Mouse (Mus musculus) hindbrain, embryonic 11.5 days (tissue): Measurements from ENCODE around the gene Polr2h. TPM values are rescaled to one million over a fixed set of nuclear protein-coding genes. Genes with fewer than 3 reads are reported as not detected.
"Not testable (repeated sequence)": the region's sequence is repeated elsewhere in the genome, so short reads cannot be mapped to it uniquely, and the experiment has no call there.

ENCODE experiments used
- ATAC-seq: fragments of 200-750 bp; cut with Nextera tagmentation; 2 replicates; pipeline ENCODE4 v1.8.0; 2017; ENCODE audit warnings: mild to moderate bottlenecking, moderate TSS enrichment, moderate library complexity; ENCODE audit not compliant: low FRiP score
- DNase-seq: peaks from one replicate; pipeline ENCODE4 v3.0.0-alpha.2; 2015; ENCODE audit warnings: low spot score
- H3K27ac ChIP-seq: fragments of 300-500 bp; sonication (generic); 2 replicates; pipeline ENCODE4 v1.5.1; 2014; ENCODE audit warnings: mild to moderate bottlenecking, low read depth, low read length
- H3K27me3 ChIP-seq: fragments of 300-500 bp; sonication (generic); 2 replicates; pipeline ENCODE4 v1.6.1; 2014; ENCODE audit warnings: mild to moderate bottlenecking, low read length, moderate library complexity, mixed read lengths; ENCODE audit not compliant: control insufficient read depth, insufficient read depth
- H3K36me3 ChIP-seq: fragments of 300-500 bp; sonication (generic); 2 replicates; pipeline ENCODE4 v1.6.1; 2014; ENCODE audit warnings: mild to moderate bottlenecking, low read length, moderate library complexity, mixed read lengths; ENCODE audit not compliant: control insufficient read depth, insufficient read depth
- H3K4me1 ChIP-seq: fragments of 300-500 bp; sonication (generic); replicated peaks from 2 replicates; pipeline ENCODE4 v1.6.1; 2014; ENCODE audit warnings: low read length, mixed read lengths; ENCODE audit not compliant: control insufficient read depth, insufficient read depth
- H3K4me2 ChIP-seq: fragments of 300-500 bp; sonication (generic); replicated peaks from 2 replicates; pipeline ENCODE4 v1.6.1; 2014; ENCODE audit warnings: mild to moderate bottlenecking, low read depth, low read length
- H3K4me3 ChIP-seq: fragments of 300-500 bp; sonication (generic); 2 replicates; pipeline ENCODE4 v1.5.1; 2014; ENCODE audit warnings: low read depth, low read length
- H3K9ac ChIP-seq: fragments of 300-500 bp; sonication (generic); 2 replicates; pipeline ENCODE4 v1.6.1; 2014; ENCODE audit warnings: low read depth, low read length
- H3K9me3 ChIP-seq: fragments of 300-500 bp; sonication (generic); 2 replicates; pipeline ENCODE4 v1.6.1; 2016; ENCODE audit warnings: low read length; ENCODE audit not compliant: control insufficient read depth
- WGBS: fragments of 180-500 bp; shearing (Covaris S2); extraction: QIAGEN DNeasy Blood & Tissue Kit; methylation state at CpG from one replicate; pipeline ENCODE4 v1.1.7; 2014; 5-methylcytosine and 5-hydroxymethylcytosine counted together
- polyA plus RNA-seq: library from polyadenylated mRNA; unstranded; fragments of >200 nt; fragmentation: Nextera tagmentation; extraction: Ambion mirVana; gene quantifications from 2 replicates; pipeline ENCODE4 v1.2.1, GENCODE M21; 2014

The Polr2h gene
- polyA plus RNA-seq = 103 and 105 TPM in 2 replicates

DNA sequence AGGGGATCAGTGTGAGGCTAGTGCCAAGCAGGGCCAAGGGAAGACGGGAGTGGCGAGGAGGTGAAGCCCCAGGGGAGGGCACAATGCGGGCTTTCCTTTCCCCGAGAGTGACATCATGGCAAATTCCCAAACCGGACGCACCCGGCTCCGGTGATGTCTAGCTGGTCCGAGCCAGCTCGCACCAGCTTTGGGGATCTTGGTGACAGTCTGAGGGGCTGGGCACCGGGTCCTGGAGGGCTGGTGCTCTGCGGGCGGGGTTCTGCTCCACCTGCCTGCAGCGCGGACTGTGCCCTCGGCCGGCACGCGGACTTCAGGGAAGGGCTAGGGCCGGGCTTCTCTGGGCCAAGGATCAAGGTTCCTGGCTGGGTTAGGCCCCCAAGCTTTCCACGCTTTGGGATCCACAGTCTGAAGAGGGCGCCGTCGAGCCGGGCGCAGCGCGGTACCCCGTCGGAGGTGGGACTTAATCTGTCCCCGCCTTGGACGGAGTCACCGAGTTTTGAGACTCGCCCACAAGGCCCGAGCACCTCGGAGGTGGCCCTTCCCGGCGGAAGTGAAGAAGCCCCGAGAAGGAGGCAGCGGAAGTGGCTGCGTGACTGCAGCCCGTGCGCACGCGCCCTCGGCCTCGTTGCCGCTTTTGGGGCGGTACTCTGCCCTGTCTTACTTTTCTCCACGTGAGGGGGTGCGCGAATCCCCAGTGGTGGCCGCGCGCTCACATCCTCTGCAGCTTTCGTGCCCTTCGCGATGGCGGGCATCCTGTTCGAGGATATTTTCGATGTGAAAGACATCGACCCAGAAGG, at the start of gene Polr2h, which contains the start of gene Clcn2:
Gene Polr2h (plus strand): TSS at position 485 of the 797 bp plus-strand sequence.
Gene Clcn2 (minus strand): TSS at position 566 of the 797 bp plus-strand sequence.
- Histone ChIP-seq H3K36me3 (no peaks in the 10 kb centered on the region; the same call in 1 of the 2 replicates), H3K9me3 (no peaks in the 10 kb centered on the region), H3K4me3 (peak within 1 kb of the TSS; percentile 62), H3K4me2 (peak within 1 kb of the TSS; percentile 91), H3K27me3 (no peaks in the 10 kb centered on the region), H3K27ac (peak within 1 kb of the TSS; percentile 84), H3K9ac (peak within 1 kb of the TSS; percentile 81), H3K4me1 (peaks cover 11% of the 10 kb centered on the region; the same call in 1 of the 2 replicates)
- ATAC-seq = peak; percentile 68
- peak; percentile 93 for DNase-seq
- under 1% methylated on average over 59 of the region's 62 CpGs for WGBS

DNA sequence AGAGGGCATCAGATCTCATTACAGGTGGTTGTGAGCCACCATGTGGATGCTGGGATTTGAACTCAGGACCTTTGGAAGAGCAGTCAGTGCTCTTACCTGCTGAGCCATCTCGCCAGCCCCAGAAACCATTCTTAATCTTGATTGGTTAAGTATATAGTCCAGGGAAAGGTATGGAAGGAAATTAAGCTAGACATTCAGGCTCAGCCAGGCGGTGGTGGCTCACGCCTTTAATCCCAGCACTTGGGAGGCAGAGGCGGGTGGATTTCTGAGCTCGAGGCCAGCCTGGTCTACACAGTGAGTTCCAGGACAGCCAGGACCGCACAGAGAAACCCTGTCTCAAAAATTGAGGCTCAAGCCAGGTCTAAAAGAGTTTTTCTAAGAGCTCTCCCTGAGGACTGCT, 49.5 kb upstream of the Polr2h start, which contains the start of gene Eif4g1:
Gene Eif4g1 (plus strand): TSS at position 301 of the 400 bp plus-strand sequence.
- WGBS = 90% methylated on average over 3 of the region's 6 CpGs
- H3K9ac ChIP-seq, ATAC-seq, H3K27me3 ChIP-seq, DNase-seq, H3K9me3 ChIP-seq, H3K27ac ChIP-seq, H3K4me3 ChIP-seq, H3K4me2 ChIP-seq, H3K36me3 ChIP-seq, H3K4me1 ChIP-seq: not testable (repeated sequence)

DNA sequence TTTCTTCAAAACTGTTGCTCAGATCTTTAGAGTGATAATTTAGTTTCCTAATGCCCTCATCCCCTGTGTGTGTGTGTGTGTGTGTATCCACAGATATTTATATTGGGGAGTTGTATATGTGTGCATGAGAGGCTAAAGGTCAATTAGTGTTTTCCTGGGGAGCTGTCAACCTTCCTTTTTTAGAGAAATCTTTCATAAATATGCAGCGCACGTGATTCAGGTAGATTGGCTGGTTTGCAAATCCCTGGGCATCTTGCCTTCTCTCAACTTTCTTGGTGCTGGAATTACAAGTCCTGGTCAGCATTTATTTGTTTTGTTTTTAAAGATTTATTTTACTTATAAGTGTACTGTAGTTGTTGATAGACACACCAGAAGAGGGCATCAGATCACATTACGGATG, 47.2 kb upstream of the Polr2h start:
- H3K4me1 ChIP-seq = peaks cover 4% of the 10 kb centered on the region; the same call in 1 of the 2 replicates
- ATAC-seq = no peak
- H3K4me3 ChIP-seq = no peak overlapping the region
- 79% methylated on average over 3 of the region's 3 CpGs for WGBS
- H3K36me3 ChIP-seq = no peaks in the 10 kb centered on the region
- no peaks in the 10 kb centered on the region for H3K9me3 ChIP-seq
- no peak for DNase-seq
- no peak overlapping the region for H3K9ac ChIP-seq
- no peaks in the 10 kb centered on the region for H3K27me3 ChIP-seq
- H3K27ac ChIP-seq = no peak overlapping the region
- no peak overlapping the region for H3K4me2 ChIP-seq

DNA sequence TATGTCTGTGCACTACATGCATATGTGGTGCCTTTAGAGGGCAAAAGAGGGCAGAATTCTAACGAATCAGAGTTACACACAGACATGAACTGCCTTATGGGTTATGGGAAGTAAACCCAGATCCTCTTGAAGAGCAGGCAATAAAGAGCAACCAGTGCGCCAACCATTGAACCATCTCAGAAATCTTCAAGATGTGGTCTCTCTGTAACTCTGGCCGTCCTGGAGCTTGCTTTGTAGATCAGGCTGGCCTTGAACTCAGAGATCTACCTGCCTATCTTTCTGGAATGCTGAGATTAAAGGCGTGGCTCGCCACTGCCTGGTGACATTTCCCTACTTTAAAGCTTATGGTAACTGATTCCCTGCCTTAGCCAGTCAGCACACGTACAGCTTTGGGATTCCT, 45.6 kb upstream of the Polr2h start:
- no peak overlapping the region for H3K9ac ChIP-seq
- peaks cover 2% of the 10 kb centered on the region; the same call in 1 of the 2 replicates for H3K36me3 ChIP-seq
- WGBS = 28% methylated on average over 6 of the region's 6 CpGs
- no peaks in the 10 kb centered on the region for H3K9me3 ChIP-seq
- H3K27ac ChIP-seq = no peak overlapping the region
- no peaks in the 10 kb centered on the region for H3K27me3 ChIP-seq
- DNase-seq (no peak), ATAC-seq (no peak)
- H3K4me1 ChIP-seq = peaks cover 4% of the 10 kb centered on the region
- H3K4me2 ChIP-seq = peak overlapping the region; percentile 92; the same call in 1 of the 2 replicates
- peak overlapping the region; percentile 98; the same call in 1 of the 2 replicates for H3K4me3 ChIP-seq

DNA sequence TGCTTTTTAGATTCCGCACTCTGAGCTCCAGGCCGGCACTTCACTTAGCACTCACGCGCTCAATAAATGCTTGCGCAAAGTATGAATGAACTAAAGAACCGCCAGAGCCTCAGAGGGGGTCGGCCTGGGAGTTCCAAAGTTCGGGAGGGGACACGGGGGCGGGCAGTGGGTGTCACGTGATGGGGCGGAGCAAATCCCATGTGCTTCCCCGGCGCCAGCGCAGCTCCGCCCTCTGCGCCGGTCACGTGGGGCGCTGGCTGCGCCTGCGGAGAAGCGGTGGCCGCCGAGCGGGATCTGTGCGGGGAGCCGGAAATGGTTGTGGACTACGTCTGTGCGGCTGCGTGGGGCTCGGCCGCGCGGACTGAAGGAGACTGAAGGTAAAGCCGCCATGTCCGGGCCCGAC, 45.0 kb upstream of the Polr2h start:
- Histone ChIP-seq H3K27ac (peak overlapping the region; percentile 83), H3K36me3 (peaks cover 8% of the 10 kb centered on the region; the same call in 1 of the 2 replicates), H3K27me3 (no peaks in the 10 kb centered on the region), H3K4me2 (peak overlapping the region; percentile 92), H3K9me3 (no peaks in the 10 kb centered on the region), H3K4me1 (peaks cover 4% of the 10 kb centered on the region), H3K4me3 (peak overlapping the region; percentile 98), H3K9ac (peak overlapping the region; percentile 95)
- under 1% methylated on average over 35 of the region's 38 CpGs for WGBS
- DNase-seq = peak; percentile 97
- ATAC-seq = peak; percentile 96

DNA sequence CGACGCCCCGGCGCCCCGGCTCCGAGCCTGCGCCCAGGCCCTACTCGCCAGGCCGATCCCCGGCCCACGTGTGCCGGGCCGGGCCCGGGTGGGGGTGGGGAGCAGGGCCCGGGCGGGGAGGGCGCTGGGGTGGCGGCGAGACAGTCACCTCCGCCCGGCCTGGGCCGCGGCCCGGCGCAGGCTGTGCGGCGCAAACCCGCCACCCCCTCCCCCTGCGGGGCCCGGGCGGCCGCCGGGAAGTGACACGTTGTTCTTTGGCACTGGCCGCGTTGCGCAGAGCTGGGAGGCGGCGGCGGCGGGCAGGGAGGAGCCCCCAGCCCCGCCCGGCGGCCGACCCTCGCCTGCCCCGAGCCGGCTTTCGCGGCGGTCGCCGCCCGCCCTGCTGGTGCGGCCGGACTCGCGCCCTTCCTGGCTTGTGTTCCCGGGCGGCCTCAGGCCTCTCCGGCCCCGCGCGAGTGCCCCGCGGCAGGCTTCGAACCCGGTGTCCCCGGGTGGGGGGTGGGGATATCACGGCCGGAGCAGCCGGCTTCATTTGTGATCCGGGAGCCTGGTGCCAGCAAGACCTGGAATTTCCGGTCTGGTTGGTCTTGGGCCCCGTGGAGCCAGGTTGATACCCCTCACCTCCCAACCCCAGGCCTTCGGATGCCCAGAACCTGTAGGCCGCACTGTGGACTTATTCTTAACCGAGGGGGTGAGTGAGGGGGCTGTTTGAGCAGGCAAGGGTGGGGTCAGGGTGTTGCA, 44.3 kb upstream of the Polr2h start:
- peak overlapping the region; percentile 95 for H3K9ac ChIP-seq
- peaks cover 4% of the 10 kb centered on the region for H3K4me1 ChIP-seq
- H3K4me2 ChIP-seq = peak overlapping the region; percentile 92
- DNase-seq (peak; percentile 49), ATAC-seq (peak; percentile 88)
- H3K27me3 ChIP-seq = no peaks in the 10 kb centered on the region
- no peaks in the 10 kb centered on the region for H3K9me3 ChIP-seq
- peak overlapping the region; percentile 98 for H3K4me3 ChIP-seq
- H3K36me3 ChIP-seq = peaks cover 13% of the 10 kb centered on the region; the same call in 1 of the 2 replicates
- H3K27ac ChIP-seq = peak overlapping the region; percentile 83
- 0% methylated on average over 38 of the region's 78 CpGs for WGBS

DNA sequence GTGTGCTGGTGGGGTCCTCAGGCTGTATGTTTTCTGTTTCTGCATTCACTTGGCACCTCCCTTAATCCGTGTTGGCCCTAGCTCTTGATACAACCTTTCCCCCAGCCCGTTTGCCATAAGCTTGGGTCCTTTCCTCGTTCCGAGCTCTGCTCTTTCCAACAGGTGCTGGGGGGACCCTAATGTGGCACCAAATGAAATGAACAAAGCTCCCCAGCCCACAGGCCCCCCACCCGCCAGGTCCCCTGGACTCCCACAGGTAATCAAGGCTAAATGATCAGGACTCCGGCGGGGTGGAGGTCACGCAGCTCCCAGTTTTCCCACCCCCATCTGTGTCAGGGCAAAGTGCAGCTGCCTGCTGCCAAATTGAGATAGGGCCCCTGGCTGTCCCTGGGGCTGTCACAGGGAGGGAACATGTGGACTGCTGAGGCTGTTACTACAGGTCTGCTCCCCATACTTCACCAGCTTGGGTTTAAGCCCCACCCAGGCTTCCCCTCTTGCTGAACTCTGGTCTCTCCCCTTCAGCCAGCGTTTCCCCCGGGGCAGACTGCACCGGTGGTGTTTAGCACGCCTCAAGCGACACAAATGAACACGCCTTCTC, 43.7 kb upstream of the Polr2h start:
- WGBS = 13% methylated on average over 14 of the region's 14 CpGs
- peak; percentile 22 for DNase-seq

DNA sequence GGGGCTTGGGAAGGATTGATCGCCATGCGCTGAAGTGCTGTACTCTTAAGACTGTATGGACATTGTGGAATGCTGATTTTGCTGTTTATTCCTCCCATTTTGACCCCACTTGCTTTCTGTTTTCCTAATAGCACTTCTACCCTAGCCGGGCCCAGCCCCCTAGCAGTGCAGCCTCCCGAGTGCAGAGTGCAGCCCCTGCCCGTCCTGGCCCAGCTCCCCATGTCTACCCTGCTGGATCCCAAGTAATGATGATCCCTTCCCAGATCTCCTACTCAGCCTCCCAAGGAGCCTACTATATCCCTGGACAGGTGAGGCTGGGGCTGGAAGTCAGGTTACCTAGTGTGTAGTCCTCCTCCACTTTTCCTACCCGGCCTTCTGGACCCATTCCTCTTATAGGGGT, 42.3 kb upstream of the Polr2h start:
- Histone ChIP-seq H3K9ac (no peak overlapping the region), H3K4me2 (no peak overlapping the region)
- WGBS = 93% methylated on average over 6 of the region's 6 CpGs

More for the DNA sequence above, 43.7 kb upstream of the Polr2h start:
- ATAC-seq = no peak
- Histone ChIP-seq H3K9me3 (no peaks in the 10 kb centered on the region), H3K4me3 (peak overlapping the region; percentile 98), H3K9ac (peak overlapping the region; percentile 95), H3K4me1 (peaks cover 4% of the 10 kb centered on the region), H3K27me3 (no peaks in the 10 kb centered on the region), H3K4me2 (peak overlapping the region; percentile 92), H3K36me3 (peaks cover 19% of the 10 kb centered on the region; the same call in 1 of the 2 replicates), H3K27ac (peak overlapping the region; percentile 83; the same call in 1 of the 2 replicates)

More for the DNA sequence above, 42.3 kb upstream of the Polr2h start:
- H3K4me3 ChIP-seq = no peak overlapping the region
- DNase-seq (no peak), ATAC-seq (no peak)
- H3K4me1 ChIP-seq = peaks cover 4% of the 10 kb centered on the region
- peaks cover 28% of the 10 kb centered on the region; the same call in 1 of the 2 replicates for H3K36me3 ChIP-seq
- no peak overlapping the region for H3K27ac ChIP-seq
- no peaks in the 10 kb centered on the region for H3K9me3 ChIP-seq
- no peaks in the 10 kb centered on the region for H3K27me3 ChIP-seq
